Mouse (Mus musculus): Measurements from ENCODE around the gene Zcchc8.
A peak's percentile ranks its signal among the peaks of the same experiment; 100 is the strongest.

- TF ChIP-seq CTCF (IDR thresholded peaks at IDR 0.05): no peak
- TF ChIP-seq POLR2A (IDR thresholded peaks at IDR 0.05; ENCODE audit: insufficient read depth, low read depth, low read length): peak; percentile 87
- TF ChIP-seq EP300 (IDR thresholded peaks at IDR 0.05; ENCODE audit: insufficient read depth, low read depth, low read length): 0 out of 2 replicates have a peak, but pooled peaks have one; percentile 49
Observed at GRCm38 (mm10) chr5:123720328-123721311, at the start of gene Zcchc8.

Data from heart, adult 2 months (tissue).